Mouse (Mus musculus) bone marrow, adult 2 months (tissue): ENCODE measurements around the gene Grb2. TPM values are rescaled to one million over a fixed set of nuclear protein-coding genes. Genes with fewer than 3 reads are reported as not detected.

Source experiments
- H3K27ac ChIP-seq: fragments of 200-500 bp; 2 replicates; pipeline ENCODE4 v1.5.1; 2012; ENCODE audit warnings: low read depth, mild to moderate bottlenecking, control low read depth, inconsistent platforms, low read length; ENCODE audit not compliant: control insufficient read depth, poor library complexity, insufficient read depth
- H3K4me1 ChIP-seq: fragments of 200-500 bp; 2 replicates; pipeline ENCODE4 v1.6.1; 2011; ENCODE audit warnings: low read length; ENCODE audit not compliant: control insufficient read depth, insufficient read depth
- H3K4me3 ChIP-seq: fragments of 200-500 bp; replicated peaks from 2 replicates; pipeline ENCODE3; 2011; ENCODE audit warnings: mild to moderate bottlenecking, low read depth, low read length, control low read depth; ENCODE audit not compliant: control insufficient read depth
- CTCF ChIP-seq: fragments of 200-500 bp; IDR thresholded peaks from 2 replicates; pipeline ENCODE4 v1.5.1; 2011; ENCODE audit warnings: low read length, control low read depth; ENCODE audit not compliant: control insufficient read depth, insufficient read depth
- POLR2A ChIP-seq: fragments of 200-500 bp; IDR thresholded peaks from 2 replicates; pipeline ENCODE4 v1.6.1; 2011; ENCODE audit warnings: low read depth, mild to moderate bottlenecking, control low read depth, low read length, borderline replicate concordance; ENCODE audit not compliant: control insufficient read depth
- WGBS: fragments of 180-500 bp; shearing (Covaris S2); methylation state at CpG from one replicate; pipeline ENCODE4 v1.1.7; 2018; 5-methylcytosine and 5-hydroxymethylcytosine counted together
- polyA plus RNA-seq: library from polyadenylated mRNA; stranded (reverse); fragments of >200 nt; gene quantifications from 2 replicates; pipeline ENCODE4 v1.2.4, GENCODE M21; 2011; ENCODE audit warnings: low replicate concordance; ENCODE audit not compliant: missing spikeins, insufficient read depth, insufficient read length

The Grb2 gene
- polyA plus RNA-seq, 1 experiment, result 53.6 TPM

GRCm38 (mm10) chr11:115595209-115595608, 113.2 kb downstream of the Grb2 start:
- no peak for TF ChIP-seq POLR2A
- TF ChIP-seq CTCF, result no peak
- 89% methylated on average over 3 of the region's 3 CpGs for WGBS

More at GRCm38 (mm10) chr11:115595209-115595608, 113.2 kb downstream of the Grb2 start:
- Histone ChIP-seq H3K27ac (no peak overlapping the region), H3K4me1 (peaks cover 3% of the 10 kb centered on the region; the same call in 1 of the 2 replicates), H3K4me3 (no peak overlapping the region)

Other genes with a start within 250 kb of the Grb2 start
- gene Slc16a5, start 246.1 kb downstream of the Grb2 start, polyA plus RNA-seq, result 1.8 TPM in 1 of 2 replicates, not detected in the other
- 4.4 and 18.7 TPM in 2 replicates for gene Armc7, start 232.9 kb downstream of the Grb2 start, polyA plus RNA-seq
- gene Nt5c, start 216.7 kb downstream of the Grb2 start, polyA plus RNA-seq, result 47.5 and 56.4 TPM in 2 replicates
- gene Jpt1, start 194.2 kb downstream of the Grb2 start, polyA plus RNA-seq, result 106 and 149 TPM in 2 replicates
- 188 and 202 TPM in 2 replicates for gene Sumo2, start 172.3 kb downstream of the Grb2 start, polyA plus RNA-seq
- 111 and 163 TPM in 2 replicates for gene Nup85, start 144.2 kb downstream of the Grb2 start, polyA plus RNA-seq
- 19.3 and 26.7 TPM in 2 replicates for gene Mrps7, start 104.7 kb downstream of the Grb2 start, polyA plus RNA-seq
- 41.5 and 69.6 TPM in 2 replicates for gene Gga3, start 104.5 kb downstream of the Grb2 start, polyA plus RNA-seq
- gene Mif4gd, start 95.6 kb downstream of the Grb2 start, polyA plus RNA-seq, result 65.8 and 86.0 TPM in 2 replicates
- gene Slc25a19, start 80.3 kb downstream of the Grb2 start, polyA plus RNA-seq, result 9.3 and 23.0 TPM in 2 replicates
- 12.0 and 25.5 TPM in 2 replicates for gene Tmem94, start 56.8 kb upstream of the Grb2 start, polyA plus RNA-seq
- 4.2 and 6.7 TPM in 2 replicates for gene Caskin2, start 105.0 kb upstream of the Grb2 start, polyA plus RNA-seq
- 10.3 and 11.6 TPM in 2 replicates for gene Tsen54, start 106.1 kb upstream of the Grb2 start, polyA plus RNA-seq
- gene Llgl2, start 115.5 kb upstream of the Grb2 start, polyA plus RNA-seq, result 2.2 and 13.7 TPM in 2 replicates
- 0.57 TPM in 1 of 2 replicates, not detected in the other for gene Myo15b, start 149.8 kb upstream of the Grb2 start, polyA plus RNA-seq
- gene Smim5, start 191.4 kb upstream of the Grb2 start, polyA plus RNA-seq, result 44.8 and 74.9 TPM in 2 replicates
- gene Smim6, start 203.4 kb upstream of the Grb2 start, polyA plus RNA-seq, result 4.4 and 13.1 TPM in 2 replicates
- gene Sap30bp, start 224.7 kb upstream of the Grb2 start, polyA plus RNA-seq, result 12.8 and 21.7 TPM in 2 replicates
- 17.4 and 40.9 TPM in 2 replicates for gene Recql5, start 224.9 kb upstream of the Grb2 start, polyA plus RNA-seq